Mouse (Mus musculus) bone marrow, adult 2 months (tissue): Measurements from ENCODE around the gene Lmnb2.

Source experiments
- CTCF ChIP-seq: fragments of 200-500 bp; IDR thresholded peaks from 2 replicates; pipeline ENCODE4 v1.5.1; 2011; ENCODE audit warnings: low read length, control low read depth; ENCODE audit not compliant: control insufficient read depth, insufficient read depth
- POLR2A ChIP-seq: fragments of 200-500 bp; IDR thresholded peaks from 2 replicates; pipeline ENCODE4 v1.6.1; 2011; ENCODE audit warnings: low read depth, mild to moderate bottlenecking, control low read depth, low read length, borderline replicate concordance; ENCODE audit not compliant: control insufficient read depth

DNA sequence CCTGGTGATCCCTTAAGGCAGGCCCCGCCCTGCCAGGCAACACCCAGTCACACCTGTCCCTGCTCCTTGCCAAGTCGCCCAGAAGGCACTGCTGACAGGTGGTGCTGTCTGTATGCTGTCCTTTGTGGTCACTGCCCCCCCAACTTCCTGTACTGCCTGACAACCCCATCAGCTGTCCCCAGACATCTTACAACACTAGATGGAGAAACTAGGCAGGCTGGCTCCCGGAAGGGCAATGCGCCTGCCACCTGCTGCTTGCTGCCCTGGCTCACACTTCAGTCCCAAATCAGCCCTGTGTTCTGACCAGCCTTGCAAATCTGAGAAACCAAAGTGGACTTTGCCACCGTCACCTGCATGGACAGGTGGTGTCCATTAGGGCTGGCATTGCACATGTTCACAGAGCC is 3.8 kb downstream of the Lmnb2 start:
- TF ChIP-seq CTCF (no peak), POLR2A (no peak)
